Mouse (Mus musculus) liver, embryonic 11.5 days (tissue): ENCODE results near the gene Dnajc16. TPM values are rescaled to one million over a fixed set of nuclear protein-coding genes. Genes with fewer than 3 reads are reported as not detected.

Experiments
- ATAC-seq: fragments of 200-750 bp; cut with Nextera tagmentation; replicated peaks from 2 replicates; pipeline ENCODE4 v1.8.0; 2017; ENCODE audit warnings: moderate number of reproducible peaks, mild to moderate bottlenecking, moderate TSS enrichment, moderate library complexity; ENCODE audit not compliant: low FRiP score
- DNase-seq: peaks from one replicate; pipeline ENCODE4 v3.0.0-alpha.2; 2017; ENCODE audit warnings: low spot score
- H3K27ac ChIP-seq: fragments of 300-500 bp; sonication (generic); 2 replicates; pipeline ENCODE4 v1.5.1; 2014; ENCODE audit warnings: mild to moderate bottlenecking, low read depth, low read length, control low read depth
- H3K27me3 ChIP-seq: fragments of 300-500 bp; sonication (generic); replicated peaks from 2 replicates; pipeline ENCODE4 v1.6.1; 2014; ENCODE audit warnings: low read length, mixed read lengths; ENCODE audit not compliant: control insufficient read depth, insufficient read depth
- H3K36me3 ChIP-seq: fragments of 300-500 bp; sonication (generic); 2 replicates; pipeline ENCODE4 v1.6.1; 2014; ENCODE audit warnings: mild to moderate bottlenecking, low read length, moderate library complexity, mixed read lengths; ENCODE audit not compliant: control insufficient read depth, insufficient read depth
- H3K4me1 ChIP-seq: fragments of 300-500 bp; sonication (generic); replicated peaks from 2 replicates; pipeline ENCODE4 v1.6.1; 2014; ENCODE audit warnings: low read length, mixed read lengths; ENCODE audit not compliant: control insufficient read depth, insufficient read depth
- H3K4me2 ChIP-seq: fragments of 300-500 bp; sonication (generic); 2 replicates; pipeline ENCODE4 v1.6.1; 2014; ENCODE audit warnings: mild to moderate bottlenecking, control low read depth, moderate library complexity
- H3K4me3 ChIP-seq: fragments of 300-500 bp; sonication (generic); 2 replicates; pipeline ENCODE4 v1.5.1; 2014; ENCODE audit warnings: low read depth, low read length, control low read depth
- H3K9ac ChIP-seq: fragments of 300-500 bp; sonication (generic); 2 replicates; pipeline ENCODE4 v1.6.1; 2014; ENCODE audit warnings: low read depth, low read length, control low read depth
- H3K9me3 ChIP-seq: fragments of 300-500 bp; sonication (generic); 2 replicates; pipeline ENCODE4 v1.6.1; 2016; ENCODE audit warnings: low read length, inconsistent platforms, mixed read lengths; ENCODE audit not compliant: control insufficient read depth
- WGBS: fragments of 180-500 bp; shearing (Covaris S2); extraction: QIAGEN DNeasy Blood & Tissue Kit; methylation state at CpG from one replicate; pipeline ENCODE4 v1.1.7; 2014; 5-methylcytosine and 5-hydroxymethylcytosine counted together
- polyA plus RNA-seq: library from polyadenylated mRNA; unstranded; fragments of >200 nt; fragmentation: Nextera tagmentation; extraction: Ambion mirVana; gene quantifications from 2 replicates; pipeline ENCODE4 v1.2.1, GENCODE M21; 2014

Gene Dnajc16
- polyA plus RNA-seq, 1 experiment from 2014 or later = 4.0 TPM

DNA sequence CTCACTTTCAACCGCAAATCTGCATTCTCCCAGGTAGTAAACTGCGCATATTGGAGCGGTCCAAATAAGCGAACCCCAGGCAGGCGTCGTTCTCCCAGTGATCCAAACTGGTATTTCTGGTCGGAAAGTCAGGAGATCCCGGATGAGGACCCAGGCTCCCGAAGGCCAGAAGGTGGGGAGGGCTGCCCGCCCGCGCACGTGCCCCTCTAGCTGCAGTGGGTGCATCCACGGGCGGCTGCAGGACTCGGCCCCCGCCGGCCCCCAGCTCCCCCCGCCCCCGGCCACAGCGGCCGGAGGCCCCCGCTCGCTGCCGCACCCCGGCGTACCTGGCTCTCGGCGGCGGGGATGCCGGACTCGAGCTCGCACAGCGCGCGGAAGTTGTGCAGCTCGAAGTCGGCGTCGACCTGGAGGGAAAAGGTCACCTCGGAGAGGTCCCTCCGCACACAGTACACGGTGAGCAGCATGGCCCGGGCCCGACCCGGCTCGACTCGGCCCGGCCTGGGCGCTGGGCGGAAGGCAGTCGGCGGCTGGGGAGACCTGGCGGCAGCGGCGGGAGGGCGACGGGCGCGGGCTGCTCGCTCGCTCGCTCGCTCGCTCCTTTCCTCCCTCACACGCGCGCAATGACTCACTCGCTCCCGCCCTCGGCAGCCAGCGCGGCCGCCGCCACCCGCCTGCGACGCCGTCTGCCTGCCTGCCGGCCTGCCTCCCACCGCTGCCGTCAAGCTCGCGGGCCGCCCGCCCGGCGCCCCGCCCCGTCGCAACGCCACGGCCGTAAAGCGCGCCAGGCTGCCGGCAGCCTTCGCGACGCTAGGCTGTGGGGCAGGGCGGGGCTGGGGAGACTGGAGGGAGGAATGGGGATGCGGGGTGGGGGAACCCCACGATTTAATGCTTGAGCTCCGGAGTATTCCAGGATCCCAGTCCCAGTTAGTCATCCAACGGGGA is 67.7 kb downstream of the Dnajc16 start, which contains the start of gene Ddi2:
TSS of gene Ddi2 (minus strand) at position 689 of the 942 bp plus-strand sequence.
- peak within 1 kb of the TSS; percentile 85 for H3K27ac ChIP-seq
- peak; percentile 80 for ATAC-seq
- WGBS = under 1% methylated on average over 93 of the region's 105 CpGs
- peaks cover 28% of the 10 kb centered on the region for H3K4me1 ChIP-seq
- peak; percentile 89 for DNase-seq
- peak within 1 kb of the TSS; percentile 91 for H3K4me2 ChIP-seq
- peaks cover 10% of the 10 kb centered on the region for H3K36me3 ChIP-seq
- H3K27me3 ChIP-seq = no peaks in the 10 kb centered on the region
- peak within 1 kb of the TSS; percentile 86 for H3K9ac ChIP-seq
- no peaks in the 10 kb centered on the region for H3K9me3 ChIP-seq
- peak within 1 kb of the TSS; percentile 100 for H3K4me3 ChIP-seq

DNA sequence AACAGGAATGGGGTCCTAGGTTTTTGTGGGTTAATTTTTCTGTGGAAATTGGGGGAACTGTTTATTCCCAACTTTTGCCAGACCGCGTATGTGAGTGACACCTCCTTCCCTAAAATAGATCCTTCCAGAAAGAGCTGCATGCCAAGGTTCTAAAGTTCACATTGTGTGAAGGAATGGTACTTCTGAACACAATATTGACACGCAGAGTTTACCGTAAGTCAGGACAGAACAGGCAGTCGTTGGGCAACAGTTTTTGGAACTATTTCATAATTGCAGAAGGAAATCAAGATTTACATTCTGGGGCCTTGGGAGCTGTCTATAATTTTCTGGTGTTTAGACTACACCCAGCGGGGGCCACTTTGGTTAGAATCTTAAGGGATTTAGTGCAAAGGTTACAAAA is 68.8 kb downstream of the Dnajc16 start:
- Histone ChIP-seq H3K27me3 (no peaks in the 10 kb centered on the region), H3K36me3 (peaks cover 10% of the 10 kb centered on the region), H3K9me3 (no peaks in the 10 kb centered on the region), H3K4me1 (peaks cover 28% of the 10 kb centered on the region), H3K4me2 (peak overlapping the region; percentile 91), H3K9ac (peak overlapping the region; percentile 86), H3K27ac (no peak overlapping the region), H3K4me3 (peak overlapping the region; percentile 100)
- WGBS = 56% methylated on average over 6 of the region's 6 CpGs
- DNase-seq (no peak), ATAC-seq (no peak)

DNA sequence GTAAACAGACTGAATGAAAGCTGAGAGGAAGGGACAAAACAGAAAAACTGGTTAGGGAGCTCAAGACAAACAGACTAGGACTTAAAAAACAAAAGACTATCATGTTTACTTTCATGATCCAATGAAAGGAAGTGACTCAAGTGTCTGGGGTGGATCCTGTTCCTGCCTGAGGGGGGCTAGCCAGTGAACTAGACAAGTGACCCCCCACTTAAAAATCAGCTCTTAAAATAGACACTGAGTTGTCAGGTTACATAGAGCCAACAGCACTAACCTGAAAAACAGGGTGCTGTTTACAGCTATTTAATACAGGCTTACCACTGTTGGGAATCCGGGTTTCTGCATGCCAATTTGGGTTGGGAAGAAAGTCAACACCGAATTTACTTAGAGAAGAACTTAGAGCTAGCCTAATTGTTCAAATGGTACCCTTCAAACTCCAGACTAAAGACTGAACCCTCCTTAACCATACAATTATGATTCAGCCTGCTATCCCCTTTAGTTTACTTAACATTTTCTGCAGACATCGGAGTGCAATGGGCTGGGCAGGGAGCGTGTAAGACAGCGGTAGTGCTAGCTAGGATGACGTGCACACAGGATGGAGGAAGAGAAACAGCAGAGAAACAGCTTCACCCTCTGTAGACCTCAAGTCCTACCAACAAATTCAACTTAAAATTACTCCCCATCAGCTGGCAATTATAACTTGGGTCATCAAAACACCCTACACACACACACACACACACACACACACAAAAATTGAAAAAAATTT is 69.8 kb downstream of the Dnajc16 start:
- no peak overlapping the region for H3K27ac ChIP-seq
- WGBS = 70% methylated on average over 6 of the region's 6 CpGs
- H3K4me2 ChIP-seq = peak overlapping the region; percentile 91
- ATAC-seq = no peak
- no peaks in the 10 kb centered on the region for H3K9me3 ChIP-seq
- H3K36me3 ChIP-seq = peaks cover 12% of the 10 kb centered on the region
- peaks cover 28% of the 10 kb centered on the region for H3K4me1 ChIP-seq
- DNase-seq = no peak
- peak overlapping the region; percentile 100 for H3K4me3 ChIP-seq
- H3K9ac ChIP-seq = peak overlapping the region; percentile 22; the same call in 1 of the 2 replicates
- H3K27me3 ChIP-seq = no peaks in the 10 kb centered on the region

DNA sequence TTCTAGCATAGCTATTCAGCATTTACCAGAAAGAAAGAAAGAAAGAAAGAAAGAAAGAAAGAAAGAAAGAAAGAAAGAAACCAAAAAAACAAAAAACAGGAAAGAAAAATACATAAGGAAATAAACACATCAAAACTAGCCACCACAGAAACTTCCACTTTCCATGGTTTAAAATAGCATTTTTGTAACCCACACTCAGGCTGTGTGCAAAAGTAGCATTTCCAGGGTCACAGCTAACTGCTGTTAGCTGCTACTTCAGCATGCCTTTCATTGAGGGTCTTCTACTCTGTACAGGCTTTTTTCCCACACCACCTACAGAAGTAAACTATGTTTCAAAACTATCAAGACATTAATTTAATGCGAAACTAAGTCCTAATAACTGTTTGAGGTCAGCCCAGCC is 71.4 kb downstream of the Dnajc16 start:
- Histone ChIP-seq H3K27me3 (no peaks in the 10 kb centered on the region), H3K4me2 (no peak overlapping the region), H3K27ac (no peak overlapping the region), H3K4me3 (no peak overlapping the region), H3K4me1 (peaks cover 30% of the 10 kb centered on the region), H3K36me3 (peaks cover 12% of the 10 kb centered on the region), H3K9me3 (no peaks in the 10 kb centered on the region), H3K9ac (no peak overlapping the region)
- WGBS = 96% methylated on average over 1 of the region's 1 CpGs
- no peak for DNase-seq
- ATAC-seq = no peak

DNA sequence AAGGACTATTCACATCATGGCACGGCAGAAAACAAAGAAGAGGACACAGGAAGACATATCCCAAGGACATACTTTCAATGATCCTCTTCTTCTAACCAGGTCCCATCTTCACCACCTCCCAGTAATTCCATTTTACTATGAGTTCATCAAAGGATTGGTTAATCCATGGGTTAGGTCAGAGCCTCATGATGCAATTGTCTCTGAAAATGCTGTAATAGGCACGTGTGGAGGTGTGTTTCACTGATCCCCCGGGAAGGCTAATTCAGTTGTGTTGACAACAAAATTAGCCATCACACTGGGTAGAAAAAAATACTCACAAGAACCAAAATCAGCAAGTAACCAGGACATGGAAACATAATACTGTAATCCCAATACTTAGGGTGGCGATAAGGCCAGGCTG is 73.1 kb downstream of the Dnajc16 start:
- 80% methylated on average over 4 of the region's 4 CpGs for WGBS
- H3K4me3 ChIP-seq = no peak overlapping the region
- H3K27ac ChIP-seq = no peak overlapping the region
- H3K27me3 ChIP-seq = no peaks in the 10 kb centered on the region
- H3K4me2 ChIP-seq = no peak overlapping the region
- DNase-seq (no peak), ATAC-seq (no peak)
- H3K4me1 ChIP-seq = peaks cover 27% of the 10 kb centered on the region
- H3K9ac ChIP-seq = no peak overlapping the region
- no peaks in the 10 kb centered on the region for H3K9me3 ChIP-seq
- peaks cover 24% of the 10 kb centered on the region for H3K36me3 ChIP-seq

DNA sequence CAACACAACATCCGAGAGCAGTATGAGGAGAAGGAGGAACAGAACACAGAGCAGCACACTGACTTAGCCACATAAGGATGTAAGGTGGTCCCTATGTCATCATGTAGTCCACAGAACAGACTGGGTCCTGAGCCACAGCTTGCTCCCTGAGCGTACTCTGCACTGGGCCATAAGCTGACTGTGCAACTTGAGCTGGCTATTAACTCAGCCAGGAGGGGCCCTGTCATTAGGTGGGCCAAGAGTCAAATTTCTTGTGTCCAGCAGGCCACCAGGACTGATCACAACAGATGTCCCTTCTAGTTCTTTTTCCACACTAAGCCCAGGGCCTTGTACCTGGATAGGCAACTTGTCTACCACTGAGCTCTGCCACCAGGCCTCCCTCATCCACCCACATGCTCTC is 75.7 kb downstream of the Dnajc16 start:
- ATAC-seq (no peak), DNase-seq (no peak)
- Histone ChIP-seq H3K36me3 (peaks cover 30% of the 10 kb centered on the region), H3K27me3 (no peaks in the 10 kb centered on the region), H3K9me3 (no peaks in the 10 kb centered on the region), H3K9ac (no peak overlapping the region), H3K27ac (peak overlapping the region; percentile 21; the same call in 1 of the 2 replicates), H3K4me1 (peaks cover 14% of the 10 kb centered on the region), H3K4me2 (no peak overlapping the region), H3K4me3 (no peak overlapping the region)
- WGBS = 72% methylated on average over 2 of the region's 2 CpGs

DNA sequence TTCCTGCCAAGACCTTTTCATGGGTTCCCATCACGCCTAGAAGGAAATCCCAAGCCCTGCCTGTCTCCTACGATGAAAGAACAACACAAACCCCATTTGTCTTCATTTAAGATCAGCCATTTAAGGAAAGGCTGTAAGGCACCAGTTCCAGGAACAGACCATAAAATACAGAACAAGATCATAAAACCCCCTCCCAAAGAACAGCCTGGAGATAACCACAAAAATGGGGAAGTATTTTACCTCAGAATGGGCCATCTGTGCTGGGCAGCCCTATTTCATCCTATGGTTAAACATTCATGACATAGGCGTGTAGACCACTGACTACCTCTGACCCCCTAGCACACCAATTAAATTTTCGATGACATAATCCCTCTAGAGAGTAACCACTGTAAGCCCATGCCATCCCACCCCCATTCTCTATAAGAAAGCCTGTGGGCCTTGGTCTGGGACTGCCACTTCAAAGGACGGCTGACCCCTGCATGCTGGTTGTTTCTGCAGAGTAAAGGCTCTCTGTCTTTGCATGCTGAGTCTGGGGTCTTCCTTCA is 77.1 kb downstream of the Dnajc16 start:
- Histone ChIP-seq H3K27ac (no peak overlapping the region), H3K9me3 (no peaks in the 10 kb centered on the region), H3K27me3 (no peaks in the 10 kb centered on the region), H3K4me2 (no peak overlapping the region), H3K36me3 (peaks cover 38% of the 10 kb centered on the region), H3K9ac (no peak overlapping the region), H3K4me3 (no peak overlapping the region), H3K4me1 (peaks cover 7% of the 10 kb centered on the region; the same call in 1 of the 2 replicates)
- WGBS = 61% methylated on average over 5 of the region's 5 CpGs
- DNase-seq (no peak), ATAC-seq (no peak)

DNA sequence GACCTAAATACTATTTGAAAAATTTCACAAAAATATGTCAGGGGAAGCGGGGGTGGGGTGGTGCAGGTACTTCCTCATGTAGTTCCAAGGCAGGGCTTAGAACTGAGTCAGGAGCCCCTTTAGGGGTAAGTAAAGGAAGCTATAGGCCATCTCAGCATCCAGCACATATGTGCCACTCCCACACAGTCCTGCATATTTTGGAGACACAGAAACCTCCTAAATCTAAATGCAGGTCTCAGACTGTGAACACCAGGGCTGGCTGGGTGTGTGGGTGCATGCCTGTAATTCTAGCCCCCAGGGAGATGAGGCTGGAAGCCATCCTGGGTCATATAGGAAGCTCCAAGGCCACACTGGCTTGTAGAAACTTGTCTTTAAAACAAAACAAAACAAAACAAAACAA is 79.5 kb downstream of the Dnajc16 start:
- no peak overlapping the region for H3K27ac ChIP-seq
- H3K36me3 ChIP-seq = peaks cover 51% of the 10 kb centered on the region
- no peak for DNase-seq
- 91% methylated on average over 1 of the region's 1 CpGs for WGBS
- no peak for ATAC-seq
- no peak overlapping the region for H3K4me3 ChIP-seq
- no peak overlapping the region for H3K4me2 ChIP-seq
- H3K9me3 ChIP-seq = no peaks in the 10 kb centered on the region
- H3K4me1 ChIP-seq = peaks cover 7% of the 10 kb centered on the region; the same call in 1 of the 2 replicates
- no peaks in the 10 kb centered on the region for H3K27me3 ChIP-seq
- no peak overlapping the region for H3K9ac ChIP-seq
